In the genomic region with DNA sequence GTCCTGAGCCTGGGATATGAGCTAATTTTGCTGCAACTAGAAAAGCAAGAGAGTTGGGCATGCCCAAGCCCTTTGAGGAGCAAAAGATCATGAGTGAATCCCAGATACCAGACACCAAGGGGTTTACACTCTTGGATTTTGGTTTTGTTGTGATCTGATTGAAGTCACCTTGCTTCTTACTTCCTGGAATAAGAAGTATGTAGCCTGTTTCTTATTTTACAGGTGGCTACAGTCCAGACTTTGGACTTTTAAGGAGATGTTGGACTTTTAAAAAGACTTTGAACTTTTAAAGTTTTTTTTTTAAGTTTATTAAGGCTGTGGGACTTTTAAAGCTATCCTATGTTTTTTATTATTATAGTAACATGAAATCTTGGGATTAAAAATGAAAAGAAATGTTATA, we compare ENCODE assay signal across 19 mouse cellular contexts.
"Had no signal": no experiment of that assay in that cellular context is flagged by ENCODE, and none has a peak within 500 bp of the region (broad histone marks: within the 10 kb centered on the region; RNA-seq: fewer than 3 reads in every experiment).

No protein-coding gene starts in this region.

- H3K9ac ChIP-seq: lung, embryonic 14.5 days; midbrain, embryonic 12.5 days; neural tube, embryonic 13.5 days; neural tube, embryonic 15.5 days had no signal

- H3K9me3 ChIP-seq: midbrain, embryonic 10.5 days; midbrain, embryonic 12.5 days; neural tube, embryonic 13.5 days; neural tube, embryonic 15.5 days had no signal

- H3K36me3 ChIP-seq: midbrain, embryonic 10.5 days; midbrain, embryonic 12.5 days; neural tube, embryonic 13.5 days; neural tube, embryonic 15.5 days had no signal

- DNase-seq: lung, adult 18-20 months; lung, embryonic 14.5 days; lung, postnatal 10 days; lung, postnatal 4 days; midbrain, embryonic 14.5 days; retina, postnatal 1 day; right cerebral cortex, adult 18-20 months; right cerebral cortex, postnatal 25 days; right cerebral cortex, postnatal 4 days; spleen, adult 18-20 months; thymus, adult 18-20 months; thymus, postnatal 14 days; thymus, postnatal 36 days had no signal

- ATAC-seq: midbrain, embryonic 16.5 days had no signal

- H3K4me2 ChIP-seq: lung, embryonic 14.5 days; midbrain, embryonic 12.5 days; neural tube, embryonic 13.5 days; neural tube, embryonic 15.5 days had no signal

- H3K4me1 ChIP-seq: midbrain, embryonic 10.5 days; midbrain, embryonic 12.5 days; neural tube, embryonic 13.5 days; neural tube, embryonic 15.5 days had no signal

- H3K27ac ChIP-seq: midbrain, embryonic 10.5 days; midbrain, embryonic 12.5 days; neural tube, embryonic 13.5 days; neural tube, embryonic 15.5 days had no signal

- H3K27me3 ChIP-seq: midbrain, embryonic 12.5 days; neural tube, embryonic 13.5 days; neural tube, embryonic 15.5 days had no signal

- H3K4me3 ChIP-seq: midbrain, embryonic 10.5 days; midbrain, embryonic 12.5 days; myocyte; neural tube, embryonic 13.5 days; neural tube, embryonic 15.5 days had no signal
